Mouse (Mus musculus) liver, postnatal 0 days (tissue): ENCODE measurements around the gene Spata20. TPM values are rescaled to one million over a fixed set of nuclear protein-coding genes. Genes with fewer than 3 reads are reported as not detected.

Source experiments
- ATAC-seq: fragments of 200-750 bp; cut with Nextera tagmentation; 2 replicates; pipeline ENCODE4 v1.8.0; 2017; ENCODE audit warnings: mild to moderate bottlenecking, moderate library complexity
- DNase-seq: peaks from one replicate; pipeline ENCODE4 v3.0.0-alpha.2; 2016
- H3K27ac ChIP-seq: fragments of 300-500 bp; sonication (generic); 2 replicates; pipeline ENCODE4 v1.5.1; 2014; ENCODE audit warnings: antibody characterized with exemption, moderate library complexity, mild to moderate bottlenecking, low read depth
- H3K27me3 ChIP-seq: fragments of 300-500 bp; sonication (generic); 2 replicates; pipeline ENCODE4 v1.6.1; 2014; ENCODE audit warnings: low read length, control low read depth, mixed read lengths; ENCODE audit not compliant: insufficient read depth
- H3K36me3 ChIP-seq: fragments of 300-500 bp; sonication (generic); replicated peaks from 2 replicates; pipeline ENCODE4 v1.6.1; 2014; ENCODE audit warnings: mild to moderate bottlenecking, control low read depth, low read length, moderate library complexity, mixed read lengths; ENCODE audit not compliant: insufficient read depth
- H3K4me1 ChIP-seq: fragments of 300-500 bp; sonication (generic); 2 replicates; pipeline ENCODE4 v1.6.1; 2014; ENCODE audit warnings: antibody characterized with exemption, mild to moderate bottlenecking, control low read depth; ENCODE audit not compliant: insufficient read depth
- H3K4me2 ChIP-seq: fragments of 300-500 bp; sonication (generic); 2 replicates; pipeline ENCODE4 v1.6.1; 2014; ENCODE audit warnings: low read depth, mild to moderate bottlenecking, low read length, moderate library complexity, mixed read lengths
- H3K4me3 ChIP-seq: fragments of 300-500 bp; sonication (generic); 2 replicates; pipeline ENCODE4 v1.5.1; 2014; ENCODE audit warnings: low read depth, low read length
- H3K9ac ChIP-seq: fragments of 300-500 bp; sonication (generic); replicated peaks from 2 replicates; pipeline ENCODE4 v1.6.1; 2014; ENCODE audit warnings: mild to moderate bottlenecking, moderate library complexity
- H3K9me3 ChIP-seq: fragments of 300-500 bp; sonication (generic); 2 replicates; pipeline ENCODE4 v1.6.1; 2016; ENCODE audit warnings: mild to moderate bottlenecking, control low read depth, low read length, mixed read lengths
- CTCF ChIP-seq: sonication (generic); IDR thresholded peaks from 2 replicates; pipeline ENCODE4 v1.5.1; 2016; ENCODE audit warnings: antibody characterized with exemption, low read depth
- EP300 ChIP-seq: IDR thresholded peaks from 2 replicates; pipeline ENCODE4 v1.6.1; 2016; ENCODE audit warnings: antibody characterized with exemption, low read depth, mild to moderate bottlenecking
- WGBS: fragments of 180-500 bp; shearing (Covaris S2); extraction: QIAGEN DNeasy Blood & Tissue Kit; methylation state at CpG from one replicate; pipeline ENCODE4 v1.1.7; 2014; ENCODE audit not compliant: insufficient replicate concordance; 5-methylcytosine and 5-hydroxymethylcytosine counted together
- polyA plus RNA-seq: library from polyadenylated mRNA; unstranded; fragments of >200 nt; fragmentation: Nextera tagmentation; extraction: Ambion mirVana; gene quantifications from 2 replicates; pipeline ENCODE4 v1.2.1, GENCODE M21; 2015

Spata20 gene
- not detected in 2 replicates for polyA plus RNA-seq

- Histone ChIP-seq H3K27me3 (peaks cover 31% of the 10 kb centered on the region), H3K4me3 (no peak within 1 kb of the TSS), H3K4me1 (peaks cover 3% of the 10 kb centered on the region; the same call in 1 of the 2 replicates), H3K9ac (no peak within 1 kb of the TSS), H3K4me2 (no peak within 1 kb of the TSS), H3K9me3 (no peaks in the 10 kb centered on the region), H3K27ac (no peak within 1 kb of the TSS), H3K36me3 (no peaks in the 10 kb centered on the region)
- ATAC-seq (peak; percentile 60), DNase-seq (peak; percentile 85)
- TF ChIP-seq CTCF, result peak; percentile 95
- TF ChIP-seq EP300, result no peak
- WGBS, result 3% methylated on average over 24 of the region's 24 CpGs
Observed at GRCm38 (mm10) chr11:94486001-94486400, at the start of gene Spata20. TSS of gene Spata20 (minus strand) at chr11:94486179.

- Histone ChIP-seq H3K27me3 (no peaks in the 10 kb centered on the region), H3K4me2 (no peak overlapping the region), H3K9ac (no peak overlapping the region), H3K9me3 (no peaks in the 10 kb centered on the region), H3K36me3 (no peaks in the 10 kb centered on the region), H3K4me1 (no peaks in the 10 kb centered on the region), H3K4me3 (no peak overlapping the region), H3K27ac (no peak overlapping the region)
- TF ChIP-seq CTCF (no peak), EP300 (no peak)
- ATAC-seq (no peak), DNase-seq (no peak)
- WGBS, result 79% methylated on average over 8 of the region's 8 CpGs
Observed at GRCm38 (mm10) chr11:94533171-94533570, 47.2 kb upstream of the Spata20 start.

GRCm38 (mm10) chr11:94528879-94529278 lies 42.9 kb upstream of the Spata20 start:
- Histone ChIP-seq H3K4me2 (no peak overlapping the region), H3K9me3 (no peaks in the 10 kb centered on the region), H3K4me3 (no peak overlapping the region), H3K27ac (no peak overlapping the region), H3K27me3 (no peaks in the 10 kb centered on the region), H3K36me3 (no peaks in the 10 kb centered on the region), H3K4me1 (no peaks in the 10 kb centered on the region), H3K9ac (no peak overlapping the region)
- no peak for DNase-seq
- TF ChIP-seq CTCF (no peak), EP300 (no peak)
- 53% methylated on average over 3 of the region's 3 CpGs for WGBS
- no peak for ATAC-seq

DNA sequence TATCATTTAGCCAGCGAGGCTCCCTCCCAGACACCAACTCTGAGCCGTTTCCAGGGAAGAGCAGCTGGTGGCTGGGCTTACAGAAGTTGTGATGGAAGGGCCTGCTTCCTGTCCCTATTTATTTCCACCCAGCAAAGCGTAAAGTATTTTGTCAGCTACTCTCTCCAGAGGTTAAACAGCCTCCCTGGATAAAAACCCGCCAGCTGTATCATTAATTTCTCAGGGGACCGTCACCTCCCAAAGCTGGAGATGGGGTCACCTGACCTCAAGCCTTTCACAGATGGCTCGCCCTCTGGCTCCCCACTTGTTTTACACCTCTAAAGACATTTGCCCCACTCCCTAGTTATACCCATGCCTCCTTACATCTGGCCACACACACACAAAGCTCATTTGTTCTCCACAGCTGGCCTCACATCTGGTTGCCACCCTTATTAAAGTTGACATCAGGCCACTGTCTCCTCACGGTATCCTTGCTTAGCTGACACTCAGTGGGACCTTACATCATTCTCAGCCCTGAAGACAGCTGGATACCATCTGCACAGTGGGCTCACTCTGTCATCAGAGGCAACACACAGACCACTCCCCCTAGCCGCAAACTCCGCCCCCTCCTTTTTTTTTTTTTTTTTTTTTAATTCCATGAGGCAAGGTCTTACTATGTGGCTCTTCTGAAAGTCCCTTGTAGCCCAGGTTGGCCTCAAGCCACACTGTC lies 40.3 kb upstream of the Spata20 start:
- ATAC-seq, result no peak
- H3K27me3 ChIP-seq, result peaks cover 5% of the 10 kb centered on the region; the same call in 1 of the 2 replicates
- TF ChIP-seq CTCF, result no peak
- TF ChIP-seq EP300, result no peak
- H3K9ac ChIP-seq, result no peak overlapping the region
- no peak overlapping the region for H3K4me2 ChIP-seq
- H3K36me3 ChIP-seq, result no peaks in the 10 kb centered on the region
- H3K9me3 ChIP-seq, result no peaks in the 10 kb centered on the region
- H3K4me3 ChIP-seq, result no peak overlapping the region
- WGBS, result 62% methylated on average over 9 of the region's 9 CpGs
- H3K27ac ChIP-seq, result no peak overlapping the region
- peaks cover 3% of the 10 kb centered on the region for H3K4me1 ChIP-seq
- DNase-seq, result no peak

- peak within 1 kb of the TSS; percentile 53 for H3K4me3 ChIP-seq
- H3K27ac ChIP-seq, result no peak within 1 kb of the TSS
- peak; percentile 56; the same call in 1 of the 2 replicates for ATAC-seq
- peak; percentile 55 for DNase-seq
- H3K4me2 ChIP-seq, result peak within 1 kb of the TSS; percentile 90
- H3K27me3 ChIP-seq, result peaks cover 5% of the 10 kb centered on the region
- peaks cover 6% of the 10 kb centered on the region for H3K4me1 ChIP-seq
- TF ChIP-seq CTCF (peak; percentile 32), EP300 (no peak)
- H3K9ac ChIP-seq, result peak within 1 kb of the TSS; percentile 28
- no peaks in the 10 kb centered on the region for H3K9me3 ChIP-seq
- WGBS, result 1% methylated on average over 42 of the region's 42 CpGs
- no peaks in the 10 kb centered on the region for H3K36me3 ChIP-seq
Observed at GRCm38 (mm10) chr11:94521219-94521843, 35.4 kb upstream of the Spata20 start, which contains the start of gene Mycbpap. TSS of gene Mycbpap (minus strand) at chr11:94521742.

DNA sequence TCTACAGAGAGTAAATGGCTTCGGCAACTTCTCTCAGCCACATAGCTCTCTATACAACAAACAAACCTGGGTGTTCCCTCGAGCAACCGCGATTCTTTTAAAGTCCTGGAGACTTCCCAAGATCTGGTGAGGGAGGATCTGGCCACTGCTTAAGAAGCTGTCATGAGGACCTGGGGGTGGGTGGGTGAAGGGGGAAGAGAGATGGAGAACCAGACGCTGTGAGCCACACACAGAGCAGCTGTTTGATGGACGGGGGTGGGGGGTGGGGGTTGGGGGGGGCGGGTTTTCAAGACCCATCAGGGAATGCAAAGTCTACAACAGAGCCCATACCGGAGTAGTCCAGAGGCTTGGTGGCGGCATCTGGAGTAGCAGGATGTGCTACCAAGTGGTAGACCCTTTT lies 27.5 kb upstream of the Spata20 start:
- Histone ChIP-seq H3K27ac (no peak overlapping the region), H3K4me2 (no peak overlapping the region), H3K4me3 (no peak overlapping the region), H3K4me1 (no peaks in the 10 kb centered on the region), H3K9ac (no peak overlapping the region), H3K36me3 (no peaks in the 10 kb centered on the region), H3K27me3 (no peaks in the 10 kb centered on the region; the same call in 1 of the 2 replicates), H3K9me3 (no peaks in the 10 kb centered on the region)
- no peak for DNase-seq
- TF ChIP-seq EP300 (no peak), CTCF (no peak)
- 52% methylated on average over 9 of the region's 9 CpGs for WGBS
- no peak for ATAC-seq
